Mouse (Mus musculus) kidney, adult 9 months (tissue): ENCODE data around the gene Gm20388.

Experiments used
- DNase-seq: peaks from one replicate; pipeline ENCODE4 v3.0.0; 2022

Gm20388 gene

DNA sequence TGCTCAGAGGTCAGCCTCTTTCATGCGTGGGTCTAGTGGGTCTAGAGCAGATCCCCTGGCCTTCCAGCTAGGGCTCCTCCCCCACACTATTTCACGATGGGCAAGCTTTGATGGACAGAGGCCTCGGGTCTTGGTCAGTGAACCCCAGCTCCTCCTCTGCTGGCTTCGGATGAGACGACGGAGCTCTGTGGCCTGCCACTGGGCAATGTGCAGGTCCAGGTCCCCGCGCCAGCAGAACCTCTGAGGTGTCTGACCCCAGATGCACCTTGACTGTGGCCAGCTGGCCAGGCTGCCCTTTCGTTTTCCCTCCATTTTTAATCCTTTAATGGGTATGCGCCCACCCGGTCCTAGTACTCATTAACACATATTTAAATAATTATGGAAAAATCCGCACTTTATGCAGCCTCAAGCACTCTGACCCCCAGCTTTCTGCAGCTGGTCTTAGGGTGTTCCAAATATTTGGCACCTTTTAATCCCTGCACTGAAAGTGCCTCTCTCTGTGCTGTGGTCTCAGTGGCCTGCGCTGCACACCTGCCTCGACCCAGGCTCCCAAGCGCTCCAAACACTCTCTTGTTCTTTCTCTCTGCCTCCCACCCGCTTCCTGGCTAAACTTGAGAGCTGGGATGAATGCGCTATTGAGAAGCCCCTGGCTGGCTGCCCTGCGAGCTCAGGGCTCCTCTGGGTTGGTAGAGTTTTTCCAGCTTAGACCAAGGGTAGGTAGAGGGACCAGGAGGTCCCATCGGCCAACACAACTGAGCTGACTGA is 1293.2 kb downstream of the Gm20388 start:
- peak; percentile 16 for DNase-seq

- DNase-seq = peak; percentile 18
These were observed 1296.5 kb downstream of the Gm20388 start for GRCm38 (mm10) chr8:121207171-121207570.

GRCm38 (mm10) chr8:121210627-121211026 is 1300.0 kb downstream of the Gm20388 start:
- no peak for DNase-seq

DNA sequence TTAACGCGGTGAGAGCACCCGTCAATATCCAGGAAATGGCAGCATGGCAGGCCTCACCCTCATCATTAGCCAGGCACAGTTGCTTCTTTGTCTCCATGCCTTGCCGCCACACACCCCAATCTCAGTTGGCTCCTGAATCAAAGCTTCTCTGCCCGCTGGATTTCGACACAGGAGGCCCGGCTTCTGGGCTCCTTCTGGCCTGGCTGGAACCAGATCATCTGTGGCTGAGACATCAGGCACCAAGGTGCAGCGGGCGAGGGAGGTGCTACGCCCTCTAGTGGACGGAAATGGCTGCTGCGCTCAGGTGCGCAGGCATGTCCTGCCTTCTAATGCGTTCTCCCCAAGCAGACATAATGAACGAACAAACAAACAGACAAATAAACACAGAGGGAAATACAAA is 1302.6 kb downstream of the Gm20388 start:
- no peak for DNase-seq

GRCm38 (mm10) chr8:121213651-121214050 is 1303.0 kb downstream of the Gm20388 start:
- no peak for DNase-seq

- no peak for DNase-seq
These were observed 1304.3 kb downstream of the Gm20388 start for GRCm38 (mm10) chr8:121214975-121215374.

- DNase-seq = no peak
These were observed 1305.9 kb downstream of the Gm20388 start for GRCm38 (mm10) chr8:121216441-121216949.

GRCm38 (mm10) chr8:121218486-121218885 is 1307.8 kb downstream of the Gm20388 start:
- no peak for DNase-seq

GRCm38 (mm10) chr8:121220103-121220899 is 1309.7 kb downstream of the Gm20388 start:
- no peak for DNase-seq

DNA sequence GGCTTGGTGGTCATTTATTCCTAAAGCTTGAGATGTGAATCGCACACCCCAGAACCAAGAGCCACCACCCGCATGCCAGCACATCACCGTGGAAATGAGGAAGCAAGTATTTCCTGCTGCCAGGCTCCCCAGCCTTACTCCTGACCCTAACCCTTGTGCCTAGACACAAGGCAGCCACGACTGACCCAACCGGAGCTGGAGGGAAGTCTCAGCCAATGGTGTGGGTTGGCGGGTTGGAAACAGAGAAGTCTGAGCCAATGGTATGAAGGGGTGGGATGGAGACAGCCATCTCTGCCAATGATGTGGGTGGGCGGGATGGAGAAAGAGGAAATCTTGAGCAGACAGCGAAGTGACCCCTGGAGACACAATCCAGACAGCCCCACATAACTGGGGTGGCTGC is 1314.1 kb downstream of the Gm20388 start:
- no peak for DNase-seq

DNA sequence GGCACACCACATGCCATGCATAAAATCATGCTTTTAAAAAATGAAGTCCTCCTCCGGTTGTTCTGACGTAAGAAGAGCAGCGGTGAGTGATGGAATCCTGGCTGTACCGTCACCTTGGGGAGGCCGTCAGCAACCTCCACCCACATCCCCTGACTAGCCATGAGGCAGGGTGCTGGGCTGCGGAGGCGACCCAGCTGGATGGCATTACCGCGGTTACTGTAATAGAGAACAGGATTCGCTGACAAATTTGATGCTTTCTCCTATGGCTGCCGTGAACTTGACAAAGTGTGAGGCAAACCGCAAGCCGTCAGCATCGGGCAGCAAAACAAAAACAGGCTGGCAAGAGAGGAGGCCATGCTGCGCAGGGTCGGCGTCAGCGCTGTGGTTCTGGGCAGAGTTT is 1317.1 kb downstream of the Gm20388 start:
- no peak for DNase-seq

DNA sequence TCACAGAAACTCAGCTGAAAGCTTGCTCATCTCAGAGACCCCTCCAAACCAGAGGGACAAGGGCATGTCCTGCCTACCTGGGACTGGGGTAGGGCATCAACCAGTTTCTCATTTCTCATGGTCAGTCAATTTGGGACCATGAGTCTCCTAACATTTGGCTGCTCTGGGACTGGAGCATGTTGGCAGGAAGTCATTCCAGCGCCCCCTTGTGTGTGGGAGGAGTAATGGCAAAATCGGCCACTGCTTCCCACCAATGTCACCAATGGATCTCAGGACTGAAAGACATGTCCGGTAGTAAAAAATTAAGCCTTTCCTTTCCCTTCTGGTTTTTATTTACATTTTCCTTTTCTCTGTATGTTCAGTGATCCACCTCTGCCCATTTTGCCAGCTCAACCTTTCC is 1318.3 kb downstream of the Gm20388 start:
- DNase-seq = peak; percentile 23

- no peak for DNase-seq
These were observed 1318.9 kb downstream of the Gm20388 start for GRCm38 (mm10) chr8:121229550-121229949.

GRCm38 (mm10) chr8:121233196-121233595 is 1322.6 kb downstream of the Gm20388 start:
- DNase-seq = no peak

GRCm38 (mm10) chr8:121234915-121235314 is 1324.3 kb downstream of the Gm20388 start:
- no peak for DNase-seq

DNA sequence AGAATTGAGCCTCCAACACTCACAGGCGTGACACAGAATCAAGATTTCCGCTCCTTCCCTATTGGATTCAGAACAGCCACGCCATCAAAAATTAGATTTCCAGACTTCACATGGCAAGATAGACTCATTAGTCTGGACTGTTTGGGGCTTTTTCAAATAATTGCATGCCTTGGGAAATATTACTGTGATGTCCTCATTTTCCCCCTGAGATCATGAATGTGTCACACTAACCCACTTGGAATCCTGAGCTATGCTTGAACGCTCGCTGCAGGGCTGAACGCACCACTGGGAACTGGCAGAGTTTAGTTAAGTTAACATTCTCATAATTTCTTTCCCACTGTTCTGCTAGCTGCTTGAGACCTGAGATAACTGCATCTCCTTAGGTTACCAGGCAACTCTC is 1329.0 kb downstream of the Gm20388 start:
- DNase-seq = no peak

GRCm38 (mm10) chr8:121241761-121242552 is 1331.3 kb downstream of the Gm20388 start:
- peak; percentile 54 for DNase-seq

- no peak for DNase-seq
These were observed 1332.0 kb downstream of the Gm20388 start for GRCm38 (mm10) chr8:121242671-121243070.

- peak; percentile 64 for DNase-seq
These were observed 1338.2 kb downstream of the Gm20388 start for GRCm38 (mm10) chr8:121248823-121249222.

GRCm38 (mm10) chr8:121249433-121249832 is 1338.8 kb downstream of the Gm20388 start:
- no peak for DNase-seq

GRCm38 (mm10) chr8:121251089-121251488 is 1340.4 kb downstream of the Gm20388 start:
- DNase-seq = no peak

DNA sequence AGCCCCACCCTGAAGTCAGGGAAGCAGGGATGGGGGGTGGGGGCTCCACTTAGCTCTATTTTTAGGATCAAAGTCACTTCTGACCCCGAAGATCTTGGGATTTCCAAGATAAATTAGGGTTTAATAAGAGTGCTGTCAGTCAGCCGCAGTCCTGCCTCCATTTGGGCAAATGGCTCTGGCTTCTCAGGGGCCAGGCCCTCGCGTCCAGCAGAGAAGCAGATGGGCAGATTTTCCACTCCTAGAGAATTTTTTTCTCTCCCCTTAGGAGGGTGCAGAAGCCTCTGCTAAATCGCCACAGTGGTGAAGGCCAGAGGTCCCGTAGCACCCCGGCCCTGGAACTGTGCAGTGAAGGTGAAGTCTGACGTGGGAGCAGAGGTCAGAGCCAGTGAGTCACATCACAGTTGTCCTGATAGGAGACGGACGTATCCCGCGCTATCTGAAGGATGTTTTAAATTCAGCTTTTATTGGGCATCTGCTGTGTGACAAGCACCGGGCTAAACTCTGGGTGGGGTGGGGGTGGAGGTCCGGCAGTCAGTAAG is 1345.2 kb downstream of the Gm20388 start:
- no peak for DNase-seq
